Comparison of ENCODE assay signal across 27 mouse cellular contexts in the genomic region with DNA sequence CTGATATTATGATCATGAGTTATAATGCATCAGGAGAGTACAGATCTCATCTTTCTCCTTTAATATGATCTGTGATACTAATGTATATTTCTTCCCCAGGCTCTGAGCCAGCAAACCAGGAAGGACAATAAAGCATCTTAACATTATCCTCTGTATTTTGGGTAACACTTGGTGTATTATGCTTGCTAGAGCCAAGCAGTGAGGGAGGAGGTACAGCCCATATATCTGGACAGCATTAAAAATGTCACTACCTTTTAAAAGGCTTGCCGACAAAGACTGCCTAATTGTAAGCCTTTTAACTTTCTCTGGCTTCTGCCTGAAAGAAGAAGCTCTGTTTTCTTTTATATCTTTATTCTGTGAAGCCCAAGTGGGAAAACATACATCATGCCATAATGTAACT.
A peak's percentile ranks its signal among the peaks of the same experiment; 100 is the strongest.
DNase-seq lines count a peak whose midpoint lies in the region; ATAC-seq lines count a peak whose summit lies in the region.
"Had no signal": no experiment of that assay in that cellular context is flagged by ENCODE, and none has a peak within 500 bp of the region (broad histone marks: within the 10 kb centered on the region; RNA-seq: fewer than 3 reads in every experiment).

No protein-coding gene starts in this region.

- peak; percentile 17 for DNase-seq in embryo, embryonic 11 days
- DNase-seq in embryo, embryonic 10.5 days (ENCODE audit: low spot score), result no peak
- no peak for DNase-seq in ovary, postnatal 14 days (ENCODE audit: low spot score)
- DNase-seq in B cell, adult 2 months, result no peak
- DNase-seq: adrenal gland, postnatal 14 days; cerebellum, adult 18-20 months; gastrocnemius, adult 2 months; heart, adult 2 months; kidney, adult 8-10 months; kidney, postnatal 36 days; liver, embryonic 13.5 days; lung, adult 18-20 months; lung, postnatal 4 days; right cerebral cortex, postnatal 25 days; thymus, postnatal 14 days had no signal

- H3K4me3 ChIP-seq in neural tube, embryonic 12.5 days, result no peak overlapping the region
- H3K4me3 ChIP-seq in neural tube, embryonic 15.5 days (replicated peaks), result no peak overlapping the region
- no peak overlapping the region for H3K4me3 ChIP-seq in neural tube, embryonic 13.5 days
- H3K4me3 ChIP-seq: heart, adult 2 months; heart, embryonic 12.5 days; layer of hippocampus, adult 2 months; left cerebral cortex, adult 2 months; liver, embryonic 13.5 days; megakaryocyte, embryonic 14.5 days; midbrain, embryonic 13.5 days; stomach, embryonic 15.5 days had no signal

- no peaks in the 10 kb centered on the region for H3K27me3 ChIP-seq in neural tube, embryonic 12.5 days (replicated peaks)
- H3K27me3 ChIP-seq in neural tube, embryonic 15.5 days (replicated peaks), result no peaks in the 10 kb centered on the region
- H3K27me3 ChIP-seq in neural tube, embryonic 13.5 days, result no peaks in the 10 kb centered on the region
- H3K27me3 ChIP-seq: heart, embryonic 12.5 days; liver, embryonic 13.5 days; megakaryocyte, embryonic 14.5 days; midbrain, embryonic 13.5 days; stomach, embryonic 15.5 days had no signal

- 2% methylated on average over 1 of the region's 1 CpGs for WGBS in neural tube, embryonic 12.5 days
- 7% methylated on average over 1 of the region's 1 CpGs for WGBS in neural tube, embryonic 15.5 days
- 4% methylated on average over 1 of the region's 1 CpGs for WGBS in neural tube, embryonic 13.5 days

- no peak overlapping the region for H3K27ac ChIP-seq in neural tube, embryonic 12.5 days
- H3K27ac ChIP-seq in neural tube, embryonic 15.5 days (replicated peaks), result no peak overlapping the region
- H3K27ac ChIP-seq in neural tube, embryonic 13.5 days (replicated peaks), result no peak overlapping the region
- H3K27ac ChIP-seq: gastrocnemius, adult 2 months; heart, adult 2 months; hindbrain, embryonic 14.5 days; layer of hippocampus, adult 2 months; left cerebral cortex, adult 2 months; liver, embryonic 13.5 days; midbrain, embryonic 13.5 days; stomach, embryonic 15.5 days had no signal

- H3K4me1 ChIP-seq in neural tube, embryonic 12.5 days, result peaks cover 3% of the 10 kb centered on the region; the same call in 1 of the 2 replicates
- H3K4me1 ChIP-seq in neural tube, embryonic 15.5 days, result no peaks in the 10 kb centered on the region
- peaks cover 10% of the 10 kb centered on the region for H3K4me1 ChIP-seq in neural tube, embryonic 13.5 days (replicated peaks)
- H3K4me1 ChIP-seq: heart, embryonic 12.5 days; liver, embryonic 13.5 days; megakaryocyte, embryonic 14.5 days; midbrain, embryonic 13.5 days; stomach, embryonic 15.5 days had no signal

- ATAC-seq in neural tube, embryonic 12.5 days (ENCODE audit: low FRiP score, low read depth), result 0 out of 2 replicates have a peak, but pooled peaks have one; percentile 37
- no peak for ATAC-seq in neural tube, embryonic 15.5 days (ENCODE audit: low FRiP score)
- ATAC-seq in neural tube, embryonic 13.5 days (ENCODE audit: low read depth), result 0 out of 2 replicates have a peak, but pooled peaks have one; percentile 59
- ATAC-seq: forebrain, embryonic 14.5 days; lung, postnatal 0 days; midbrain, embryonic 13.5 days had no signal

- no peak overlapping the region for H3K4me2 ChIP-seq in neural tube, embryonic 12.5 days (replicated peaks)
- no peak overlapping the region for H3K4me2 ChIP-seq in neural tube, embryonic 15.5 days
- no peak overlapping the region for H3K4me2 ChIP-seq in neural tube, embryonic 13.5 days
- H3K4me2 ChIP-seq: heart, embryonic 12.5 days; hindbrain, embryonic 14.5 days; liver, embryonic 13.5 days; midbrain, embryonic 13.5 days; stomach, embryonic 15.5 days had no signal

- H3K9me3 ChIP-seq in neural tube, embryonic 12.5 days, result no peaks in the 10 kb centered on the region
- H3K9me3 ChIP-seq in neural tube, embryonic 15.5 days (replicated peaks), result no peaks in the 10 kb centered on the region
- H3K9me3 ChIP-seq in neural tube, embryonic 13.5 days, result no peaks in the 10 kb centered on the region
- H3K9me3 ChIP-seq: heart, embryonic 12.5 days; liver, embryonic 13.5 days; megakaryocyte, embryonic 14.5 days; midbrain, embryonic 13.5 days; stomach, embryonic 15.5 days had no signal

- no peak overlapping the region for H3K9ac ChIP-seq in neural tube, embryonic 12.5 days
- H3K9ac ChIP-seq in neural tube, embryonic 15.5 days (replicated peaks), result no peak overlapping the region
- H3K9ac ChIP-seq in neural tube, embryonic 13.5 days, result no peak overlapping the region
- H3K9ac ChIP-seq: heart, embryonic 12.5 days; hindbrain, embryonic 14.5 days; liver, embryonic 13.5 days; midbrain, embryonic 13.5 days; stomach, embryonic 15.5 days had no signal

- H3K36me3 ChIP-seq in neural tube, embryonic 12.5 days, result no peaks in the 10 kb centered on the region
- no peaks in the 10 kb centered on the region for H3K36me3 ChIP-seq in neural tube, embryonic 15.5 days
- H3K36me3 ChIP-seq in neural tube, embryonic 13.5 days, result no peaks in the 10 kb centered on the region
- H3K36me3 ChIP-seq: heart, embryonic 12.5 days; liver, embryonic 13.5 days; midbrain, embryonic 13.5 days; stomach, embryonic 15.5 days had no signal
